Mouse (Mus musculus) layer of hippocampus, postnatal 25 days (tissue): Measurements from ENCODE around the gene Igsf9b. TPM values are rescaled to one million over a fixed set of nuclear protein-coding genes. Genes with fewer than 3 reads are reported as not detected.
A peak's percentile ranks its signal among the peaks of the same experiment; 100 is the strongest.

ENCODE experiments used
- DNase-seq, 2 experiments: peaks; one replicate each; pipeline ENCODE4 v3.0.0; 2022; ENCODE audit warnings: mixed read lengths in 2 of 2, low spot score in 1 of 2; ENCODE audit errors: extremely low spot score in 1 of 2
- total RNA-seq, 2 experiments: library from RNA; stranded (reverse); gene quantifications; 2 replicates each; pipeline ENCODE4 v1.2.3; 2021

Gene Igsf9b
- total RNA-seq, 2 experiments from 2014 or later = 26.0 to 37.2 TPM

DNA sequence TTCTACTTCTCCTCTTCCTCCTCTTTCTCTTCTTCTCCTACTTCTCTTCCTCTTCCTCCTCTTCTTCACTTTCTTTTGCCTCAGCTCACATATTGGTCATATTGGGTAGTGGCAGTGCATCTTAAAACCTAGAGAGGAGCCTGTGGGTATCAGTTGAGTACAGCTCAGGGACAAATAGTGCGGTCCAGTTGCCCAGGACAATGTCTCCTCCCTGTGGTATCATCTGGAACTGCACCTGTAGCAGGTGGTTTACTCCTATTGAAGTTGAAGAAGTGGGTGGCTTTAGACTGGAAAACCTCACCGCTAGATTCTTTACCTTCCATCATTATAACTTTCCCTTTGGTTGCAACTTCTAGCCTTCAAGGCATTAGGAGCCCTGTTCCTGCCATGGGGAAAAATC lies 26.9 kb downstream of the Igsf9b start:
- DNase-seq = peak in 1 of 2 experiments; percentile 81

DNA sequence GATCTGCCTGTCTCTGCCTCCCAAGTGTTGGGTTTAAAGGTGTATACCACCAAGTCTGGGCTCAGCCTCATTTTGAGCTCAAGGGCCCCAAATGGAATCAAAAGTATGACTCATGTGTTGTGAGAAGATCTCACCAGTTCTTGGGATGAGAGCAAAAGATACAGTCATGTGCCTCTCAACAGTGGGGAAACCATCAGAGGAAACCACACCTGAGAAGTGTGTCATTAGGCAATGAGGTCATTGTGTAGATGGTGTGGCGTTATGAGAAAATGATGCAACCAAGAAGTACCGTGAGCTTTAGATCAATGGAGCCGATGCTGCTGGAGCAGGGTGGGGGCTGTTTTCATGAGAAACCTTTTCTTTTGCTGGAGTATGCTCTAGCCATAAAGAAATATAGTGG lies 28.6 kb downstream of the Igsf9b start:
- DNase-seq = no peak

DNA sequence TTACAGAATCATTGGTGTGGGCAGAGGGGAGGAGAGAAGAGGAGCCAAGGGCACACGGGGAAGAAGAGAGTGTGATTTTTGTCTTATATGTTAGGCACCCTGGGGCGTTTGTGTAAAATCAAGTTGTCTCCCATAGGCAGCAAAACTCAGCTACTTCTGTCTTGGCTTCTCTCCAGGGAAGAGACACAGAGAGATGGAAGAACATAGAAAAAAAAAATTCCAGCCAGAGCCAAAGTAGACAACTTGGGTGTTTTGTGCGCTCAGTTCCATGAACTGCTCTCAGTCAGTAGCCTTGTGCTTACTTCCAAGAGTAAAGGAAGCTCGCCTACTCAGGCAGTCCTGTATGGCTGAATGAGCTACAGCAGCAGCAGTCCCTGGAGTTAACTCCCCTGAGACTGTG lies 31.4 kb downstream of the Igsf9b start:
- DNase-seq = no peak

DNA sequence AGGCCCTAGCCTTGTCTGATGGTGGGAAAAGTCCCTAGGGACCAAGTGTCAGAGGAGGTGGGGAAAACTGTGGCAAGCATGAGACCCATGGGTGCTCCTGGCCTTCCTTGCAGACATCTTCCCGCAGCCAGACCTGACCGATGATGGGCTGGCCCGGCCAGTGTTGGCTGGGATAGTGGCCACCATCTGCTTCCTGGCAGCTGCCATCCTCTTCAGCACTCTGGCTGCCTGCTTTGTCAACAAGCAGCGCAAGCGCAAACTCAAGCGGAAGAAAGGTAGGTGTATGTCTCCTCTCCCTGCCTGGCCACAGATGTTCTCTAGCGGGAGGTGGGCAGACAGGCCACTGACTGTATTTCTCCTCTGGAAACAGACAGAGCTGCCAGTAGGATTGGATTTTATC lies 32.5 kb downstream of the Igsf9b start:
- DNase-seq = no peak

DNA sequence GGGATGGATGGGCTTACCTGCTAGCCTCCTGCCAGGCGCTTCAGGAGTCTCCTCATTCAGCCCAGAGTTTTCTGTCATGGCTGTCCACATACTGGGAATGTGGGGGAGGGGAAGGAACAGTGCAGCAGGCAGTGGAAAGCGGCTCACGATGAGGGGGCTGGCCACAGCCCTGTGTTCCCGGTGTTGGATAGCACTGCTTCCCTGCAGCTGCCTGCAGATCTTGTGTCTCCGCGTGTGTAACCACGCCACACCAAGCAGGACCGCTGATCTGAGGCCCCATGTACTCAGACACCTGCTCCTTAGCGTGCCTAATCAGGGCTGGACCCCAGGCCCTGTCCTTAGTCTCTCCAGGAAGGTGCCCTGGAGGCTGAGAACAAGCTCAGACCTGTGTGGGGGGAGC lies 35.9 kb downstream of the Igsf9b start:
- DNase-seq = no peak

DNA sequence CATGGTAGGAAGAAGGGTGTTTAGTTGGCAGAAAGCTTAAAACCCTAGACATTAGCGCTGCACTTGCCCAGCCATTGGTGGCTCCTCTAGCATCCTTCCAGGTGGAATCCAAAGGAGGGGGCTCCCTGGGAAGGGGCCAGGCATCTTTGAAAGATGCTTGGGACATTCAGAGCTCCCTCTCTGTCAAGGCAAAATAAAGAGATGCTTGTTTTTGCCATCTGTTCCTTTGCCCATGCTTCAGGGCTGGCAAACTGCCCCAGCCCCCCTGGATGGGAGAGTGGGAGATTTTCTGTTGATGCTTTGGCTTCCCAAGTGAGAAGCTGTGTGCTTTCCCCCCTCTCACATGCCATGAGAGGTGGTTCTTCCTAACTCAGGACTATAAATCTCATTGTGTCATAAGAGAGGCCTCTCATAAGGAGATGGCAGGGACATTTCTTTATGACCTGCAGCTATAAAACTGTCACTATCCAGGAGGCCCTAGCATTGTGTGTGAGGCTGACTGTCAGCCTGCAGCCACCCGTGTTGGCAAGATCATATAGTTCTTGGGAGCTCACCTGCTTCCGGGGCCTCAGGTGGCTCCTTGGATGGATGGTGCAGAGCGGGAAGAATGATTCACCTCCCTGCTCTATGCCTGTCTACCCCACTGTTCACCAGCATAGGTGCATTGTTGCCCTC lies 38.1 kb downstream of the Igsf9b start:
- peak in 1 of 2 experiments; percentile 44 for DNase-seq

DNA sequence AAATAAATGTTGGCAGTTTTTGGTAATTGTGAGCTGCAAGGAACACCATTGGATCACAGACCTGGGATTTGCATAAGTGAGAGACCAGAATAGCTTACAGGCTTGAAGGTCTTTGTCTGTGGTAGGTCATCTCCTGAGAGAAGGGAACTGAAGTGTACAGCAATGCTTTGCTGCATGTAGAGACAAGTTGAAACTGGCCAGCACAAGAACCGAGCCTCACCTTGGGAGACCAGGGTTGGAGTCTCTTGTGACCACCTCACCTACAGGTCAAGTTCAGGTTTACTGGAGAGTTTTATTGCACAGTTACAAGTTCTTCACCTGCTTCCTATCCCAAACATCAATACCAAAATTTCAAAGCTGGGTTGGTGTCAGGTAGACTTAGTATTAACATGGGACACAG lies 40.2 kb downstream of the Igsf9b start:
- no peak for DNase-seq

DNA sequence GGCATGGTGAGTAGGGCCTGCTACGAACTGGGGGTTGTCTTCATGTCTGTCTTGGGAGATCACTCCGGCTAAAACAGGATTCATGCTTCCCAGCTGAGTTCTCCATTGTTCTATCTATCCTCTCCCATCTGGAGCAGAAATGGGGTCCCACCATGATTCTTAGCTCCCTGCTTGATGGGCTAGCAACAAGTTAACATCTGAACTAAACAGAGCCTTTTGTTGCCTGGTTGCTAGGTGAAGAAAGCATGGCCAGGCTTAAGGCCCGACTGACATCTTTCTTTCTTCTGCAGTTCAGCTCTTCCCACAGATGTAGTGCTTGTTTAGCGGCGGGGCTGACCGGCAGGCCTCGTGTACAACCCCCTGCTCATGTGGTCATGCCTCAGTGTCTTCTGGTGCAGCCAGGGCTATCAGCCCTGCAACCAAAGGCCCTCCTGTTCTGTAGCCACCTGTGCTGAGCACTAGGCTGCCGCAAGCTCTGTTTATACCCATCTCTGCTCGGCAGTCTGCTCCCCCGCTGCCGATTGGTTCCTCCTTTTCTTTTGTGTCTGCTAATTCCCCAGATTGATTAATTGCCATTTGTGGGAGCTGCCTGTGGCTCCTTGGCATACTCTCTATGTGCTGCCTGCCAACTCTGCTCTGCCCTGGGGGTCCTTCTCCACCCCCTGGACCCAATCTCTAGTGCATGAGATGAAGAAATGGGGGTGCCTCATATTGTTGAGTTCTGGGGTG lies 47.7 kb downstream of the Igsf9b start:
- no peak for DNase-seq

DNA sequence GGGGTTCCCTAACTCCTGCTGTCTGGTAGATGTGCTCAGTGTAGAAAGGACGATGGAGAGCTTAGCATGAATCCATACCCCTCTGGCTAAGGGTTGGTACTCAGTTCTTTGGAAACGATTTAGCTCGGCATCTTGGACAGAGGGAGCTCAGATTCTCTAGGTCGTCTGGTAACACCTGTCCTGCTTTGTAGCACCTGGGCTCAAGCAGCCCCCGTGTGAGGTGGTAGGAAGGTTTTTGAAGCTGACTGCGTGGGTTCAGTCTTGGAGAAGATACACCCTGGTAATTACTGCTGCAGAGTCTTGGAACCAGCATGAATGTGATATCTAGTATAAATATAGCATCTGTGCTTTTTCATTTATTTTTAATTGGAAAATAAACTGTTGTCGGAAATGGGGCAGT lies 54.1 kb downstream of the Igsf9b start:
- no peak for DNase-seq

DNA sequence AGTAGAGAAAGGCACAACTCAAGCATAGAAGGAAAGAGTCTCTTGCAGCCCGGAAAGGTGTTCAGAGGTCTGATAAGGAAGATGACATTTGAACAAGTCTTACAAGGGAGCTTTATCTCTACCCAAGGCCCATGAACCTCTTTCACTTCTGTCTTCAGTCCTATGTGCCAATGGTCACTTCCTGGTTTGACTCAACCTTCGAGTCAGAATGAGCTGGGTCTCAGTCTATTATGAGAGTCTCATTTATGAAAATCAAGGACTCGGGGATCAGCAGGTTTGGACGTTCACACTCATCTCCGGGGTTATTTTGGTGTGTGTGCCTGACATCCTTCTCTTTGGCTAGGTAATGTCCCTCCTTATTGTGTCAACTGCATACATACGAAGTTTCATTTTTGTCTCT lies 58.9 kb downstream of the Igsf9b start:
- DNase-seq = no peak

DNA sequence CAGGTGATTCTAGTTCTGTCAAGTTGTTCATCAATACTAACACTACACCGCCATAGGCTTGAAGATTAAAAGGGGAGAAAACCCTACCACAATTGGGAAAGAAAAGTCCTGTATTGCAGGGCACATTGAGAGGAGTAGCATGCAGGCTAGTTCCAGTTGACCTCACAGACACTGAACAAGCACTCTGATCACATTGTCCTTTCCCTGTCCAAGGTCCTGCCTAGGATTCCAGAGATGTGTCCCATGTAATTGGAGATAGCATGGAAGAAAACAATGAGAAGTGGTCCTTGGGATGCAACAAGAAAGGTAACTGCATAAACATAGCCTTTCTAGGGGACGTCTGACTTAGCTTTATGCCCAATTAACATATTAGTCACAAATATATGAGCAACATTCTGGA lies 68.2 kb downstream of the Igsf9b start:
- no peak for DNase-seq

DNA sequence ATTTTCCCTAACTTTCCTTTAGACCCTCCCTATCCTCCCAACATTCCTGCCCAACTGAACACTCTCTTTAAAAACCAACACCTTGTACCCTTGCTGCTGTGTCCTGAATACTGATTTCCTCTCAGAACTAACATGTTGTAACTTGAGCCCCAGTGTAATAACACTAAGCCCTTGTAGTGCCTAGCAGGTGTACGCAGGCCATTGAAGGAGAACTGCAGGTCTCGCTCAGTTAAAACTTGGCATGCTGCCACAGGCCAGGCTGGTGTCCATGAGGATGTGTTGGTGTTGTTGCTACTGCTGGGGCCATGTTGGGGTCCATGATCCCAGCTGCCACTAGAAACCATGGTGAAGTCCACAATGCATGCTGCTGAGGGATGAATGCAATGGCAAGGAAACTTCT lies 70.1 kb downstream of the Igsf9b start:
- no peak for DNase-seq

DNA sequence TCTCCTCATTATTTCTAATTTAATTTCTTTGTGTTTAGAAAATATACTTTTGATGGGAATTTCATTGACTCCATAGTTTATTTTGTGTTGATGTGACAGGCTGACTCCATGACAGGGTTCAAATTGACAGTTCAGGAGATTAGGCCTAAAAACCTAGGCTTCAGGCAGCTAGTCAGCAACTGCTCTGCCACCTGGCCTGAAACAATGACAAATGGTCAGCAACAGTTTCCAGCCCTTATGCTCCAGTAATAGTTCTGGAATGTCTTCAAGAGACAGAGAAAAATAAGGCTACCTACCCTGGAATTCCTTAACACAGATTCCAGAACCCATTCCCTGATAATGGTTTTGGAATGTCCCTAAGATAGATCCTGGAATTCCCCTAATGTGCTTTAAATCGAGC lies 76.7 kb downstream of the Igsf9b start:
- DNase-seq = no peak

DNA sequence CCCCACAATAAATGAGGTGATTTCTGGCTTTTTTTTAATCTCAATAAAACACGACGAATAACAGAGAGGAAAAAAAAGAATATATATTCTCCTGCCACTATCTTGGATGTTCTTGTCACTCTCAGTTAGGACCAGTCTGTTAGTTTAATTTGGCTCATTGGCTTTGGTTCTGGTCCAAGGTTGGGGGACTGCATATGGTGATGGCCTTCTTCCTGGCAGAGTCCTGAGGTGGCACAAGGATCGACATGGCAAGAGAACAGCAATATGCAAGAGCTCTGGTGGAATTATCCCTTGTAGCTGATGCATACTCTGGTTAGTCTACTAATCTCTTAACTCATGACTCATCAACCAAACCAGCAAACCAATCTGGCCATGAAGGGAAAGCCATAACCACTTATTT lies 87.9 kb downstream of the Igsf9b start:
- no peak for DNase-seq

DNA sequence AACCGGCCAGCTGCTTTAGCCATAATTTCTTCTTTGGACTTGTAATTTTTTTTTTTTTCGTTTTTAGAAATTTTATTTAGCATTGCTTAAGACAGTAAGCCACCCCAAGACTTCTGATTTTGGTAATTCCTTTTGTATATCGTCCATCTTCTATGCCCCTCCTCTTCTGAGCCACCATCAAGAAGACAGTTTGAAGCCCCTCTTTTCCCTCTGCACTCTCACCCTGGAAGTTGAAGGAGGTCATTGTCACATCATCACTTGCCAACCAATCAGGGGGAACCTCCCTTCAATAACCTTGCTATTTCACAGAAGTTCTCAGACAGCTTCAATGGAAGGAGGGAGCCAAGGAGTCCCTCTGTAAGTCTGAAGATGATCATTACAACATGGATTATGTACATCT lies 97.5 kb downstream of the Igsf9b start, which contains the start of gene Spata19:
Gene Spata19, plus strand, starts transcription at position 301 of the 400 bp plus-strand sequence.
- DNase-seq = no peak

DNA sequence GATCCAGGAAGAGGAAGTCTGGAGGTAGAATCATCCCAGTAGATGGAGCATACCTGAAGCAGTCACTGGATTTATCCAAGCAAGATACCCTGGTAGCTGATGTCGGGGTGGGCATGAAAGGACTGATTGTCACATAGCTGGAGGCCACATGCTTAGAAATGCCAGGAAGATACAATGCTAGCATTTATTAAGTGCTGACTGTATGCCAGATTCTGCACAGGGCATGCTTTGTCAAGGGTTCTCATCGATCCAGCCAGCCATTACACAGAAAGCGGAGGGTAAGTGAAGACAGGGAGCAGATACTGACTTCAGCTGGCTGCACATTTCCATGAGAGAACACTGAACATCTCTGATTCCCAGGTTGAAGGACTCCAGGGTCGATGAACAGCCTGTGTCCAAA lies 102.2 kb downstream of the Igsf9b start:
- DNase-seq = no peak

Other genes with a start within 250 kb of the Igsf9b start
- gene Jam3, start 143.8 kb upstream of the Igsf9b start, total RNA-seq = 10 to 100 TPM; 43.0 to 44.2 TPM
- gene Spata19, start 97.6 kb downstream of the Igsf9b start, total RNA-seq = not detected